Mouse (Mus musculus) spleen, adult 12 weeks (tissue): ENCODE measurements around the gene Cpeb1.

Experiments
- DNase-seq: peaks from one replicate; pipeline ENCODE4 v3.0.0; 2022; ENCODE audit warnings: low spot score

Cpeb1 gene

GRCm38 (mm10) chr7:81369724-81370123 is 85.5 kb downstream of the Cpeb1 start:
- no peak for DNase-seq

GRCm38 (mm10) chr7:81367946-81368345 is 87.3 kb downstream of the Cpeb1 start:
- no peak for DNase-seq

- DNase-seq: no peak
Observed at GRCm38 (mm10) chr7:81356975-81357374, 98.3 kb downstream of the Cpeb1 start.

- no peak for DNase-seq
Observed at GRCm38 (mm10) chr7:81356360-81356759, 98.9 kb downstream of the Cpeb1 start.

GRCm38 (mm10) chr7:81355746-81356145 is 99.5 kb downstream of the Cpeb1 start:
- no peak for DNase-seq

GRCm38 (mm10) chr7:81351826-81352225 is 103.4 kb downstream of the Cpeb1 start:
- DNase-seq: no peak

GRCm38 (mm10) chr7:81348206-81348605 is 107.1 kb downstream of the Cpeb1 start:
- DNase-seq: no peak

- no peak for DNase-seq
Observed at GRCm38 (mm10) chr7:81345447-81346170, 109.7 kb downstream of the Cpeb1 start.

- peak; percentile 97 for DNase-seq
Observed at GRCm38 (mm10) chr7:81344544-81345446, 110.5 kb downstream of the Cpeb1 start, which contains the start of gene Rps17. Gene Rps17, minus strand, starts transcription at chr7:81345254.

- DNase-seq: peak; percentile 14
Observed at GRCm38 (mm10) chr7:81343831-81344230, 111.4 kb downstream of the Cpeb1 start.

GRCm38 (mm10) chr7:81343316-81343715 is 111.9 kb downstream of the Cpeb1 start:
- no peak for DNase-seq

GRCm38 (mm10) chr7:81342356-81343094 is 112.7 kb downstream of the Cpeb1 start:
- DNase-seq: no peak

- DNase-seq: no peak
Observed at GRCm38 (mm10) chr7:81341563-81341962, 113.7 kb downstream of the Cpeb1 start.

GRCm38 (mm10) chr7:81339783-81340182 is 115.5 kb downstream of the Cpeb1 start:
- DNase-seq: peak; percentile 43

- DNase-seq: no peak
Observed at GRCm38 (mm10) chr7:81338522-81338873, 116.8 kb downstream of the Cpeb1 start.

- DNase-seq: no peak
Observed at GRCm38 (mm10) chr7:81337785-81338521, 117.3 kb downstream of the Cpeb1 start.

GRCm38 (mm10) chr7:81336432-81336786 is 118.9 kb downstream of the Cpeb1 start:
- no peak for DNase-seq

- DNase-seq: no peak
Observed at GRCm38 (mm10) chr7:81335705-81336431, 119.4 kb downstream of the Cpeb1 start.

GRCm38 (mm10) chr7:81331851-81332250 is 123.4 kb downstream of the Cpeb1 start:
- no peak for DNase-seq

- no peak for DNase-seq
Observed at GRCm38 (mm10) chr7:81330767-81331166, 124.5 kb downstream of the Cpeb1 start.

- DNase-seq: no peak
Observed at GRCm38 (mm10) chr7:81327661-81328060, 127.6 kb downstream of the Cpeb1 start.
